Mouse (Mus musculus) erythroblast, embryonic 14.5 days (primary cell): ENCODE results near the gene Lhpp.

Experiments used
- GATA1 ChIP-seq: IDR thresholded peaks from 2 replicates; pipeline ENCODE4 v1.6.1; 2012; ENCODE audit warnings: low read length, inconsistent platforms, mixed read lengths
- TAL1 ChIP-seq: IDR thresholded peaks from 3 replicates; pipeline ENCODE4 v1.6.1; 2012; ENCODE audit warnings: low read length, inconsistent platforms, mixed read lengths

DNA sequence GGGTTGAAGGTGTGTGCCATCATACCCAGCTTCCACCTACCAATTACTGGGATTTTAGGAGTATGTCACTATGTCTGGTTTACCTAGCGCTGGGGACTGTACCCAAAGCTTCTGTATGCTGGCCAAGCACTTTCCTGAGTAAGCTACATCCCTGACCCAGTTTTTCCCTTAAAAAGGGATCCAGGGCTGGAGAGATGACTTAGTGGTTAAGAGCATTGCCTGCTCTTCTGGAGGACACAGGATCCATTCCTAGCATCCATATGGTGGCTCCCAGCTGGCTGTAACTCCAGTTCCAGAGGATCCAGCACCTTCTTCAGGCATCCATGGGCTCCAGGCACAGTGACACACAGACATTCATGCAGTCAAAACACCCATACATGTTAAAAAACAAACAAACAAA is 36.1 kb downstream of the Lhpp start:
- TF ChIP-seq GATA1 (no peak), TAL1 (no peak)
